Mouse (Mus musculus): ENCODE results near the gene Sbsn. TPM values are rescaled to one million over a fixed set of nuclear protein-coding genes. Genes with fewer than 3 reads are reported as not detected.

Sbsn gene
- polyA plus RNA-seq, 1 experiment, result 0.15 TPM

DNA sequence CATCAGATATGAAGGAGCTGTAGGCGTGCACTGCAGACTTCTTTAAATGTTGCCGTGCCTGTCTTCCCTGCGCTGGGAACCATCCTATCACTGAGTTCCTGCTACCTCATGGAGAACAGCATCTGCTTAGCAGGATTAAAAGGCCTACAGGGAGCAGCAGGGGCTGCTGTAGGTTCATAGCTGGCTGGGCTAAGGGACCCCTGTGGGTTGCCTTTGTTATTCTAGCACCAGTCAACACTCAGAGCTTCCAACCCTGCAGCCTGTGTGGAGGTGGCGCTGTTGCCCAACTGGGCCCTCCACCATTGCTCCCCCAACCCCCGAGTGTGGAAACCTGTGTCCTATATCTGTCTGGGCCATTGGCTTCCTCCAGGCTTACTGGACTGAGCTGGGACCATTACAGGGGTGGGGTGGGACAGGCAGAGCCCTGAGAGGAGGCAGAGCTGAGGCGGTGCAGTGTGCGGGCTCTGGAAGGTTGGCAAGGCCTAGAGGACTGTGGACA is 25.9 kb downstream of the Sbsn start:
- H3K36me3 ChIP-seq (ENCODE audit: control insufficient read depth), result no peaks in the 10 kb centered on the region

GRCm38 (mm10) chr7:30777911-30778310 is 26.6 kb downstream of the Sbsn start:
- TF ChIP-seq GATA1 (IDR thresholded peaks at IDR 0.05; ENCODE audit: low read length), result no peak
- no peak for TF ChIP-seq TAL1 (IDR thresholded peaks at IDR 0.05; ENCODE audit: low read length)
- Histone ChIP-seq H3K9me3 (ENCODE audit: control insufficient read depth, low read length) (no peaks in the 10 kb centered on the region), H3K4me1 (ENCODE audit: control insufficient read depth) (no peaks in the 10 kb centered on the region), H3K27me3 (ENCODE audit: control insufficient read depth) (no peaks in the 10 kb centered on the region), H3K36me3 (ENCODE audit: control insufficient read depth) (no peaks in the 10 kb centered on the region), H3K4me3 (replicated peaks) (no peak overlapping the region)

More for the DNA sequence above, 25.9 kb downstream of the Sbsn start:
- Histone ChIP-seq H3K4me3 (replicated peaks) (no peak overlapping the region), H3K4me1 (ENCODE audit: control insufficient read depth) (no peaks in the 10 kb centered on the region), H3K9me3 (ENCODE audit: control insufficient read depth, low read length) (no peaks in the 10 kb centered on the region), H3K27me3 (ENCODE audit: control insufficient read depth) (no peaks in the 10 kb centered on the region)
- no peak for TF ChIP-seq TAL1 (IDR thresholded peaks at IDR 0.05; ENCODE audit: low read length)
- TF ChIP-seq GATA1 (IDR thresholded peaks at IDR 0.05; ENCODE audit: low read length), result no peak

- no peaks in the 10 kb centered on the region for H3K9me3 ChIP-seq (ENCODE audit: control insufficient read depth, low read length)
- no peaks in the 10 kb centered on the region for H3K4me1 ChIP-seq (ENCODE audit: control insufficient read depth)
- H3K4me3 ChIP-seq (replicated peaks), result no peak overlapping the region
- H3K36me3 ChIP-seq (ENCODE audit: control insufficient read depth), result no peaks in the 10 kb centered on the region
- TF ChIP-seq GATA1 (IDR thresholded peaks at IDR 0.05; ENCODE audit: low read length) (no peak), TAL1 (IDR thresholded peaks at IDR 0.05; ENCODE audit: low read length) (no peak)
- H3K27me3 ChIP-seq (ENCODE audit: control insufficient read depth), result no peaks in the 10 kb centered on the region
Observed at GRCm38 (mm10) chr7:30781792-30782191, 30.5 kb downstream of the Sbsn start.

- no peaks in the 10 kb centered on the region for H3K4me1 ChIP-seq (ENCODE audit: control insufficient read depth)
- no peaks in the 10 kb centered on the region for H3K27me3 ChIP-seq (ENCODE audit: control insufficient read depth)
- H3K4me3 ChIP-seq (replicated peaks), result no peak overlapping the region
- H3K9me3 ChIP-seq (ENCODE audit: control insufficient read depth, low read length), result no peaks in the 10 kb centered on the region
- TF ChIP-seq TAL1 (IDR thresholded peaks at IDR 0.05; ENCODE audit: low read length) (no peak), GATA1 (IDR thresholded peaks at IDR 0.05; ENCODE audit: low read length) (no peak)
- no peaks in the 10 kb centered on the region for H3K36me3 ChIP-seq (ENCODE audit: control insufficient read depth)
Observed at GRCm38 (mm10) chr7:30782658-30783057, 31.4 kb downstream of the Sbsn start.

- H3K4me3 ChIP-seq (replicated peaks), result no peak overlapping the region
- H3K36me3 ChIP-seq (ENCODE audit: control insufficient read depth), result no peaks in the 10 kb centered on the region
- H3K9me3 ChIP-seq (ENCODE audit: control insufficient read depth, low read length), result no peaks in the 10 kb centered on the region
- TF ChIP-seq TAL1 (IDR thresholded peaks at IDR 0.05; ENCODE audit: low read length) (no peak), GATA1 (IDR thresholded peaks at IDR 0.05; ENCODE audit: low read length) (no peak)
- no peaks in the 10 kb centered on the region for H3K4me1 ChIP-seq (ENCODE audit: control insufficient read depth)
- no peaks in the 10 kb centered on the region for H3K27me3 ChIP-seq (ENCODE audit: control insufficient read depth)
Observed at GRCm38 (mm10) chr7:30785154-30785553, 33.9 kb downstream of the Sbsn start.

DNA sequence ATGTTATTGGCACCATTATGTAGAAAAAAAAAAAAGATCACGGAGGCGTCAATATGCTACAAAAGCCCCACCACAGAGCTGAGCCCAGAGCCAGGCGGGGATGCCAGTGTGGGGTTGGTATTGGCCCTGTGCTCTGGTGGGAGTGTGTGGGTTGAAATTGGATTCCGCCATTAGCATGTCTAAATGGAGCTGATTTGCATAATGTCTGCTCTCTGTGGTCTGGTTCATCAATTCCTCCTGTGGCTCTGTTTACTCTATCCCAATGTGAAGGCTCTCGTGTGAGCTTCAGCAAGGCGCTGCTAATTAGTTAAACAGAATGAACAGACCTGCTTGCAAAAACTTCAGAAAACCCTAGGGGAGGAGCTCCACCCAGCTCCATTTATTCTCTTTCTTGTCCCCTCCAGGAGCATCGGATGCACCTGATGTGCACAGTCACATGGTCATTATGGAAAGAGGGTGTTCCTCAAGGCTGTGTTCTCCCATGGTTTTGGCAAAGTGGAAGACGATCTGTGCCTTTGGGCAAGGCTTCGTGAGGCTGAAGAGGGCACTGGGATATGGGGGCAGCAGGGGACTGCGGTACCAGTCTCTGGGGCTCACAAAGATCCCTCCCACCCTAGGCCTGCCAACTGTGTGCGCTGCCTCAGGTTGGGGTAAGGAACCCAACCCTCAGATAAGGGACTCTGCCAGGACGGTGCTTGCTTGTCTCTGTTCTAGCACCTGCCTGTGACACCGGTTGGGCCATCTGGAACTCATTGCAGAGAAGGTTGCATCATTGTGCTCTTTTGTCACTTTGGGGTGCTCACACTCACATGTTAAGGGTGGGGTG is 34.7 kb downstream of the Sbsn start:
- Histone ChIP-seq H3K4me3 (replicated peaks) (no peak overlapping the region), H3K4me1 (ENCODE audit: control insufficient read depth) (no peaks in the 10 kb centered on the region), H3K27me3 (ENCODE audit: control insufficient read depth) (no peaks in the 10 kb centered on the region), H3K9me3 (ENCODE audit: control insufficient read depth, low read length) (no peaks in the 10 kb centered on the region), H3K36me3 (ENCODE audit: control insufficient read depth) (no peaks in the 10 kb centered on the region)
- no peak for TF ChIP-seq GATA1 (IDR thresholded peaks at IDR 0.05; ENCODE audit: low read length)

DNA sequence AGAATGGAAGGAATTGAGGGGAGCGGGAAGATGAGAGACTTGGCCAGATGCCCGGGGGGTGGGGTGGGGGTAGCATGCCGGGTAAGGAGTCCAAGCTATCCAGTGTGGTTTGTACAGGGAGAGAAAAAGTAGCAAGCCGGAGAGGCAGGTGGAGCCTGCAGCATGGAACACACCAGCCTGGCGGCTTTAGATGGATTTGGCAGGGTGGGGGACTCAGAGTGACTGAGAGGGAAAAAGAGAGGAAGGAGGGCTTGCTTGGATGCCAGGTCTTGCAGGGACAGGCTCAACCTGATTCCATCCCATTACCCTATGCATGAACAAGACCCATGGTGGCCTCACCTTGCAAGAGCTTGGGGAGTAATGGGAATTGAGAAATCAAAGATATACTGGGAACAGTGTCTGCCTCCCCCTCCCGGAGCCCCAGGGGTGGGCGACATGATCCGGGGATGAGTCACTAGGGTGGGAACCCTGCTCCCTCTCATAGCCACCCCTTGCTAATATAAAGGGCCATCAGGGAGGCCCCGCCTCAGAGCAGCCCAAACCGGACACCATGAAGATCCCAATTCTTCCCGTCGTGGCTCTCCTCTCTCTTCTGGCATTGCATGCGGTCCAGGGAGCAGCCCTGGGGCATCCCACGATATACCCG is 36.2 kb downstream of the Sbsn start, which contains the start of gene Krtdap:
Gene Krtdap, plus strand, starts transcription at position 520 of the 646 bp plus-strand sequence.
- H3K36me3 ChIP-seq (ENCODE audit: control insufficient read depth), result no peaks in the 10 kb centered on the region
- no peaks in the 10 kb centered on the region for H3K9me3 ChIP-seq (ENCODE audit: control insufficient read depth, low read length)
- no peak for TF ChIP-seq GATA1 (IDR thresholded peaks at IDR 0.05; ENCODE audit: low read length)
- no peak for TF ChIP-seq TAL1 (IDR thresholded peaks at IDR 0.05; ENCODE audit: low read length)
- H3K4me1 ChIP-seq (ENCODE audit: control insufficient read depth), result no peaks in the 10 kb centered on the region
- no peaks in the 10 kb centered on the region for H3K27me3 ChIP-seq (ENCODE audit: control insufficient read depth)
- no peak within 1 kb of the TSS for H3K4me3 ChIP-seq (replicated peaks)

DNA sequence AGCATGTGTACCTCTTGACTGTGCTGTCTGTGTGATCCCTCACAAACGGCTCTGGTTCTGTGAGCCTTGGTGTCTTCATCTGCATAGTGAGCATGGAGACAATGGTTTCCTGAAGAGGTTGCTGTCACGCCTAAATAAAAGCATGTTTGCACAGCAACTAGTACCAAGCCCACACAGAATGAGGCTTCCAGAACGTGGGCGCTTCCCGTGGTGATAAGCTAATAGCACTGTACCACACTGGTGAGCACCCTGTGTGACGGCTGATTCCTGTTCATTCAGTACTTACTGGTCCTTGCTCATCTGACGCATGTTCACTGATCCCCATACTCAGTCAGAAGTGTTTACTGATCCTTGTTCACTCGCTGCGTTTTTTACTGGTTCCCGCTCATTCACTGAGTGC is 38.9 kb downstream of the Sbsn start:
- Histone ChIP-seq H3K4me3 (replicated peaks) (no peak overlapping the region), H3K36me3 (ENCODE audit: control insufficient read depth) (no peaks in the 10 kb centered on the region), H3K9me3 (ENCODE audit: control insufficient read depth, low read length) (no peaks in the 10 kb centered on the region), H3K27me3 (ENCODE audit: control insufficient read depth) (no peaks in the 10 kb centered on the region), H3K4me1 (ENCODE audit: control insufficient read depth) (no peaks in the 10 kb centered on the region)
- TF ChIP-seq GATA1 (IDR thresholded peaks at IDR 0.05; ENCODE audit: low read length), result no peak
- no peak for TF ChIP-seq TAL1 (IDR thresholded peaks at IDR 0.05; ENCODE audit: low read length)

DNA sequence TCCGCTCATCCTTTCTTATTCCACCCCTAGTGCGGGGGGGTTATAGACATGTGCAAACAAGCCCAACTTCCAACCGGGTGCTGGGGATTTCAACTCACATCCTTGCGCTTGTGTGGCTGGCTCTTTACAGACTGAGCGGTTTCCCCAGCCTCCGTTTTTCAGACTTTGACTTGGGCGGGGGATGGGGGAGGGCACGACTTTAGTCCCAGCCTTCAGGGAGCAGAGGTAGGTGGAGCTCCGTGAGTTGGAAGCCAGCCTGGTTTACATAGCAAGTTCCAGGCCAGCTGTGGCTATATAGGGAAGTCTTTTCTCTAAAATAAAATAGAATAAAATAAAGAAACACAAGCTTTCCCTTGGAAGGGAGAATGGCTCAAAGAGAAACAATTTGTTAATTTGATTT is 40.6 kb downstream of the Sbsn start:
- TF ChIP-seq GATA1 (IDR thresholded peaks at IDR 0.05; ENCODE audit: low read length), result no peak
- TF ChIP-seq TAL1 (IDR thresholded peaks at IDR 0.05; ENCODE audit: low read length), result no peak
- H3K4me1 ChIP-seq (ENCODE audit: control insufficient read depth), result no peaks in the 10 kb centered on the region
- H3K4me3 ChIP-seq (replicated peaks), result no peak overlapping the region
- H3K27me3 ChIP-seq (ENCODE audit: control insufficient read depth), result no peaks in the 10 kb centered on the region
- H3K36me3 ChIP-seq (ENCODE audit: control insufficient read depth), result no peaks in the 10 kb centered on the region
- H3K9me3 ChIP-seq (ENCODE audit: control insufficient read depth, low read length), result no peaks in the 10 kb centered on the region; the same call in 1 of the 2 replicates
